Comparison of ENCODE assay signal across 8 mouse cellular contexts in the genomic region with DNA sequence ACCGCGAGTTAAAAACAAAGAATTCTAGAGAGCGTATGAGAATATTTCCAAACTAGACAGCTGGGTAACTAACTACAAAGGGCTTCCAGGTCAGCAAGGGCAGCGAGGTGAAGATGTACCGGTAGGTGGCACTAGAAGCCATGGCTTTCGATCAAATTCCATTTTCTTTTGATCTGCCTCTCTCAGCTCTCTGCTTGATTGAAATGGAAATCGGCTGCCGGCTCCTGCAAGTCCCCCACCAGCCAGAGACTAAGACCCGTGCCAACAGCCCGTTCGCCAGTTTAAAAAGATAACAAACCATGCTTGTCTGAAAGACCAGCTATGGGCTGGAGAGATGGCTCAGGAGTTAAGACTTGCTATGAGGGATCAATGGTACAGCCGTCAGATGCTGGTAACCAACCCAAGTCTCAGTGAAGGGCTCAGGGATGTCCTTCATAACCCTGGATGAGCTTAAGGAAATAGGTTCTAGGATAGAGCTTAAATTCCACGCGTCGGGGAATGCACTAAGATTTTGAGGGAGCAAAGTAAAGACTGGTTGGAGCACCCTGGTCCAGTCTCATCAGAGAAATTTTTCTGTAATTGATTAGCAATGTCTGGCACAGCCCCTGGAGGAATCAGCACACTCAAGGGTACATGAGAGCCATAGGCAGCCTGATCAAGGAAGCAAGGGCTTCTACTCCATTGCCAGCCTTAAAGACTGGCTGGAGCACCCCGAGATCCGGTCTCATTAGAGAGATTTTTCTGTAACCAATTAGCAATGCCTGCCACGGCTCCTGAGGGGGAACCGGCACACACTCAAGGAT. TPM values are rescaled to one million over a fixed set of nuclear protein-coding genes. Genes with fewer than 3 reads are reported as not detected.
A peak's percentile ranks its signal among the peaks of the same experiment; 100 is the strongest.
DNase-seq lines count a peak whose midpoint lies in the region; ATAC-seq and TF ChIP-seq lines count a peak whose summit lies in the region.

No protein-coding gene starts in this region.

- TF ChIP-seq CTCF in cortical plate, adult 2 months (IDR thresholded peaks at IDR 0.05; ENCODE audit: extremely low read depth, insufficient read depth, low read length), result peak; percentile 86
- peak; percentile 87 for TF ChIP-seq CTCF in kidney, postnatal 0 days (IDR thresholded peaks at IDR 0.05; ENCODE audit: low read depth)

- no peaks in the 10 kb centered on the region for H3K4me1 ChIP-seq in cortical plate, adult 2 months (ENCODE audit: control insufficient read depth, insufficient read depth, low read length)
- no peaks in the 10 kb centered on the region for H3K4me1 ChIP-seq in kidney, postnatal 0 days (replicated peaks; ENCODE audit: insufficient read depth, low read length)
- H3K4me1 ChIP-seq in limb, embryonic 15.5 days, result peaks cover 5% of the 10 kb centered on the region

- DNase-seq in CD4-positive helper T cell, adult 2 months (ENCODE audit: low read depth, low spot score), result peak; percentile 10
- DNase-seq in ZHBTc4 (ENCODE audit: low read depth, low spot score), result peak; percentile 91
- peak; percentile 40 for DNase-seq in heart, adult 8-10 months (ENCODE audit: low spot score)
- DNase-seq in kidney, postnatal 0 days (ENCODE audit: low spot score), result peak; percentile 85
- DNase-seq in retina, adult 2 months (ENCODE audit: low read depth, low spot score), result peak; percentile 44
- no peak for DNase-seq in spleen, adult 12 weeks (ENCODE audit: low spot score)

- no peak for ATAC-seq in kidney, postnatal 0 days (replicated peaks; ENCODE audit: low FRiP score, low read depth)
- ATAC-seq in limb, embryonic 15.5 days (ENCODE audit: insufficient number of reproducible peaks, low FRiP score, low TSS enrichment, low read depth), result no peak

- peak overlapping the region; percentile 31 for H3K4me2 ChIP-seq in kidney, postnatal 0 days (ENCODE audit: low read length)
- H3K4me2 ChIP-seq in limb, embryonic 15.5 days, result peak overlapping the region; percentile 42

- no peak overlapping the region for H3K4me3 ChIP-seq in cortical plate, adult 2 months (ENCODE audit: insufficient read depth, low read length)
- no peak overlapping the region for H3K4me3 ChIP-seq in kidney, postnatal 0 days (replicated peaks; ENCODE audit: low read depth, low read length)
- no peak overlapping the region for H3K4me3 ChIP-seq in limb, embryonic 15.5 days

- H3K9me3 ChIP-seq in kidney, postnatal 0 days (replicated peaks; ENCODE audit: low read length), result no peaks in the 10 kb centered on the region
- no peaks in the 10 kb centered on the region for H3K9me3 ChIP-seq in limb, embryonic 15.5 days

- 27% methylated on average over 19 of the region's 19 CpGs for WGBS in kidney, postnatal 0 days
- WGBS in limb, embryonic 15.5 days, result 20% methylated on average over 19 of the region's 19 CpGs

- no peak overlapping the region for H3K27ac ChIP-seq in cortical plate, adult 2 months (ENCODE audit: insufficient read depth, low read length)
- H3K27ac ChIP-seq in kidney, postnatal 0 days, result no peak overlapping the region
- no peak overlapping the region for H3K27ac ChIP-seq in limb, embryonic 15.5 days

- H3K9ac ChIP-seq in kidney, postnatal 0 days (ENCODE audit: low read depth, low read length), result no peak overlapping the region
- H3K9ac ChIP-seq in limb, embryonic 15.5 days, result no peak overlapping the region

- H3K36me3 ChIP-seq in kidney, postnatal 0 days (ENCODE audit: insufficient read depth, low read length), result no peaks in the 10 kb centered on the region
- no peaks in the 10 kb centered on the region for H3K36me3 ChIP-seq in limb, embryonic 15.5 days

- no peaks in the 10 kb centered on the region for H3K27me3 ChIP-seq in kidney, postnatal 0 days (ENCODE audit: insufficient read depth, low read length)
- H3K27me3 ChIP-seq in limb, embryonic 15.5 days, result no peaks in the 10 kb centered on the region; the same call in 1 of the 2 replicates

- TF ChIP-seq POLR2A in cortical plate, adult 2 months (IDR thresholded peaks at IDR 0.05; ENCODE audit: extremely low read depth, insufficient read depth, low read length), result no peak

RNA-seq across cellular contexts. Expression of gene Ccdc60, which starts 56.7 kb away (rescaled TPM):
- polyA plus RNA-seq in cortical plate, adult 2 months (2012; rRNA removed), result 0.23 and 0.29 TPM in 2 replicates
- not detected for total RNA-seq in heart, adult 8-10 months (2022)
- polyA plus RNA-seq in kidney, postnatal 0 days (2015; fragmentation: Nextera tagmentation; extraction: Ambion mirVana), result 0.36 and 0.39 TPM in 2 replicates
- 1.4 and 1.5 TPM in 2 replicates for polyA plus RNA-seq in limb, embryonic 15.5 days (2015; fragmentation: Nextera tagmentation; extraction: Ambion mirVana)
